Mouse (Mus musculus): ENCODE data around the gene Galnt17. TPM values are rescaled to one million over a fixed set of nuclear protein-coding genes. Genes with fewer than 3 reads are reported as not detected.

Galnt17 gene
- polyA plus RNA-seq, 1 experiment from 2014 or later, result 2.1 TPM

GRCm38 (mm10) chr5:131113850-131114470 lies 194.3 kb downstream of the Galnt17 start:
- no peaks in the 10 kb centered on the region for H3K27me3 ChIP-seq (ENCODE audit: insufficient read depth, low read length)
- no peak overlapping the region for H3K4me3 ChIP-seq (ENCODE audit: low read length)
- no peak overlapping the region for H3K4me2 ChIP-seq (replicated peaks; ENCODE audit: low read depth, low read length)
- H3K9me3 ChIP-seq (ENCODE audit: low read length), result peaks cover 17% of the 10 kb centered on the region; the same call in 1 of the 2 replicates
- H3K27ac ChIP-seq (ENCODE audit: low read length), result no peak overlapping the region
- 64% methylated on average over 5 of the region's 5 CpGs for WGBS
- H3K4me1 ChIP-seq (ENCODE audit: insufficient read depth, low read length), result no peaks in the 10 kb centered on the region
- no peak for ATAC-seq (ENCODE audit: low FRiP score, low TSS enrichment)
- H3K9ac ChIP-seq (replicated peaks; ENCODE audit: low read length), result no peak overlapping the region
- H3K36me3 ChIP-seq (ENCODE audit: insufficient read depth, low read length), result peaks cover 6% of the 10 kb centered on the region; the same call in 1 of the 2 replicates

GRCm38 (mm10) chr5:131107188-131107587 lies 201.1 kb downstream of the Galnt17 start:
- Histone ChIP-seq H3K4me2 (replicated peaks; ENCODE audit: low read depth, low read length) (no peak overlapping the region), H3K36me3 (ENCODE audit: insufficient read depth, low read length) (peaks cover 6% of the 10 kb centered on the region; the same call in 1 of the 2 replicates), H3K4me3 (ENCODE audit: low read length) (no peak overlapping the region), H3K9me3 (ENCODE audit: low read length) (peaks cover 12% of the 10 kb centered on the region; the same call in 1 of the 2 replicates), H3K4me1 (ENCODE audit: insufficient read depth, low read length) (no peaks in the 10 kb centered on the region), H3K27me3 (ENCODE audit: insufficient read depth, low read length) (no peaks in the 10 kb centered on the region), H3K9ac (replicated peaks; ENCODE audit: low read length) (no peak overlapping the region), H3K27ac (ENCODE audit: low read length) (no peak overlapping the region)
- no peak for ATAC-seq (ENCODE audit: low FRiP score, low TSS enrichment)
- WGBS, result 89% methylated on average over 1 of the region's 1 CpGs

GRCm38 (mm10) chr5:131096824-131097223 lies 211.5 kb downstream of the Galnt17 start:
- Histone ChIP-seq H3K9ac (replicated peaks; ENCODE audit: low read length) (no peak overlapping the region), H3K27ac (ENCODE audit: low read length) (no peak overlapping the region), H3K4me3 (ENCODE audit: low read length) (no peak overlapping the region), H3K27me3 (ENCODE audit: insufficient read depth, low read length) (no peaks in the 10 kb centered on the region), H3K9me3 (ENCODE audit: low read length) (peaks cover 12% of the 10 kb centered on the region; the same call in 1 of the 2 replicates), H3K4me1 (ENCODE audit: insufficient read depth, low read length) (no peaks in the 10 kb centered on the region), H3K4me2 (replicated peaks; ENCODE audit: low read depth, low read length) (no peak overlapping the region), H3K36me3 (ENCODE audit: insufficient read depth, low read length) (no peaks in the 10 kb centered on the region)
- no peak for ATAC-seq (ENCODE audit: low FRiP score, low TSS enrichment)
- WGBS, result 88% methylated on average over 4 of the region's 4 CpGs

GRCm38 (mm10) chr5:131095635-131096034 lies 212.7 kb downstream of the Galnt17 start:
- H3K27me3 ChIP-seq (ENCODE audit: insufficient read depth, low read length), result no peaks in the 10 kb centered on the region
- H3K36me3 ChIP-seq (ENCODE audit: insufficient read depth, low read length), result no peaks in the 10 kb centered on the region
- no peak overlapping the region for H3K9ac ChIP-seq (replicated peaks; ENCODE audit: low read length)
- no peaks in the 10 kb centered on the region for H3K4me1 ChIP-seq (ENCODE audit: insufficient read depth, low read length)
- no peak overlapping the region for H3K4me3 ChIP-seq (ENCODE audit: low read length)
- H3K9me3 ChIP-seq (ENCODE audit: low read length), result peaks cover 12% of the 10 kb centered on the region; the same call in 1 of the 2 replicates
- no peak overlapping the region for H3K27ac ChIP-seq (ENCODE audit: low read length)
- H3K4me2 ChIP-seq (replicated peaks; ENCODE audit: low read depth, low read length), result no peak overlapping the region
- WGBS, result 55% methylated on average over 1 of the region's 1 CpGs
- no peak for ATAC-seq (ENCODE audit: low FRiP score, low TSS enrichment)

- 25% methylated on average over 1 of the region's 1 CpGs for WGBS
- ATAC-seq (ENCODE audit: low FRiP score, low TSS enrichment), result 0 out of 2 replicates have a peak, but pooled peaks have one; percentile 12
- Histone ChIP-seq H3K4me3 (ENCODE audit: low read length) (no peak overlapping the region), H3K27me3 (ENCODE audit: insufficient read depth, low read length) (no peaks in the 10 kb centered on the region), H3K4me1 (ENCODE audit: insufficient read depth, low read length) (no peaks in the 10 kb centered on the region), H3K36me3 (ENCODE audit: insufficient read depth, low read length) (no peaks in the 10 kb centered on the region), H3K4me2 (replicated peaks; ENCODE audit: low read depth, low read length) (no peak overlapping the region), H3K9ac (replicated peaks; ENCODE audit: low read length) (no peak overlapping the region), H3K9me3 (ENCODE audit: low read length) (peaks cover 12% of the 10 kb centered on the region; the same call in 1 of the 2 replicates), H3K27ac (ENCODE audit: low read length) (no peak overlapping the region)
These were observed 213.5 kb downstream of the Galnt17 start for GRCm38 (mm10) chr5:131094771-131095170.

- WGBS, result 79% methylated on average over 6 of the region's 6 CpGs
- no peak overlapping the region for H3K27ac ChIP-seq (ENCODE audit: low read length)
- H3K4me2 ChIP-seq (replicated peaks; ENCODE audit: low read depth, low read length), result no peak overlapping the region
- H3K4me1 ChIP-seq (ENCODE audit: insufficient read depth, low read length), result peaks cover 2% of the 10 kb centered on the region; the same call in 1 of the 2 replicates
- H3K36me3 ChIP-seq (ENCODE audit: insufficient read depth, low read length), result no peaks in the 10 kb centered on the region
- H3K9me3 ChIP-seq (ENCODE audit: low read length), result peaks cover 12% of the 10 kb centered on the region; the same call in 1 of the 2 replicates
- no peaks in the 10 kb centered on the region for H3K27me3 ChIP-seq (ENCODE audit: insufficient read depth, low read length)
- no peak overlapping the region for H3K9ac ChIP-seq (replicated peaks; ENCODE audit: low read length)
- H3K4me3 ChIP-seq (ENCODE audit: low read length), result no peak overlapping the region
- ATAC-seq (ENCODE audit: low FRiP score, low TSS enrichment), result no peak
These were observed 214.2 kb downstream of the Galnt17 start for GRCm38 (mm10) chr5:131094138-131094537.

- Histone ChIP-seq H3K4me3 (ENCODE audit: low read length) (no peak overlapping the region), H3K4me2 (replicated peaks; ENCODE audit: low read depth, low read length) (no peak overlapping the region), H3K4me1 (ENCODE audit: insufficient read depth, low read length) (peaks cover 6% of the 10 kb centered on the region; the same call in 1 of the 2 replicates), H3K36me3 (ENCODE audit: insufficient read depth, low read length) (no peaks in the 10 kb centered on the region), H3K9ac (replicated peaks; ENCODE audit: low read length) (no peak overlapping the region), H3K27ac (ENCODE audit: low read length) (no peak overlapping the region), H3K27me3 (ENCODE audit: insufficient read depth, low read length) (no peaks in the 10 kb centered on the region), H3K9me3 (ENCODE audit: low read length) (no peaks in the 10 kb centered on the region)
- WGBS, result 45% methylated on average over 8 of the region's 8 CpGs
- ATAC-seq (ENCODE audit: low FRiP score, low TSS enrichment), result peak; percentile 35; the same call in 1 of the 2 replicates
These were observed 218.4 kb downstream of the Galnt17 start for GRCm38 (mm10) chr5:131089876-131090275.

GRCm38 (mm10) chr5:131088866-131089265 lies 219.4 kb downstream of the Galnt17 start:
- peak overlapping the region; percentile 11; the same call in 1 of the 2 replicates for H3K27ac ChIP-seq (ENCODE audit: low read length)
- WGBS, result 22% methylated on average over 11 of the region's 11 CpGs
- H3K9me3 ChIP-seq (ENCODE audit: low read length), result no peaks in the 10 kb centered on the region
- no peak overlapping the region for H3K9ac ChIP-seq (replicated peaks; ENCODE audit: low read length)
- H3K4me3 ChIP-seq (ENCODE audit: low read length), result no peak overlapping the region
- no peaks in the 10 kb centered on the region for H3K27me3 ChIP-seq (ENCODE audit: insufficient read depth, low read length)
- peak; percentile 66; the same call in 1 of the 2 replicates for ATAC-seq (ENCODE audit: low FRiP score, low TSS enrichment)
- peaks cover 6% of the 10 kb centered on the region; the same call in 1 of the 2 replicates for H3K4me1 ChIP-seq (ENCODE audit: insufficient read depth, low read length)
- no peaks in the 10 kb centered on the region for H3K36me3 ChIP-seq (ENCODE audit: insufficient read depth, low read length)
- peak overlapping the region; percentile 18; the same call in 1 of the 2 replicates for H3K4me2 ChIP-seq (replicated peaks; ENCODE audit: low read depth, low read length)

GRCm38 (mm10) chr5:131083072-131083657 lies 225.1 kb downstream of the Galnt17 start:
- ATAC-seq (ENCODE audit: low FRiP score, low TSS enrichment), result peak; percentile 69; the same call in 1 of the 2 replicates
- Histone ChIP-seq H3K9ac (replicated peaks; ENCODE audit: low read length) (no peak overlapping the region), H3K4me3 (ENCODE audit: low read length) (no peak overlapping the region), H3K9me3 (ENCODE audit: low read length) (no peaks in the 10 kb centered on the region), H3K36me3 (ENCODE audit: insufficient read depth, low read length) (no peaks in the 10 kb centered on the region), H3K27ac (ENCODE audit: low read length) (no peak overlapping the region), H3K4me1 (ENCODE audit: insufficient read depth, low read length) (peaks cover 4% of the 10 kb centered on the region; the same call in 1 of the 2 replicates), H3K4me2 (replicated peaks; ENCODE audit: low read depth, low read length) (peak overlapping the region; percentile 7), H3K27me3 (ENCODE audit: insufficient read depth, low read length) (no peaks in the 10 kb centered on the region)
- WGBS, result 21% methylated on average over 14 of the region's 14 CpGs

- ATAC-seq (ENCODE audit: low FRiP score, low TSS enrichment), result no peak
- H3K36me3 ChIP-seq (ENCODE audit: insufficient read depth, low read length), result no peaks in the 10 kb centered on the region
- no peak overlapping the region for H3K4me3 ChIP-seq (ENCODE audit: low read length)
- H3K4me1 ChIP-seq (ENCODE audit: insufficient read depth, low read length), result no peaks in the 10 kb centered on the region
- H3K4me2 ChIP-seq (replicated peaks; ENCODE audit: low read depth, low read length), result no peak overlapping the region
- peaks cover 4% of the 10 kb centered on the region; the same call in 1 of the 2 replicates for H3K9me3 ChIP-seq (ENCODE audit: low read length)
- no peaks in the 10 kb centered on the region for H3K27me3 ChIP-seq (ENCODE audit: insufficient read depth, low read length)
- no peak overlapping the region for H3K9ac ChIP-seq (replicated peaks; ENCODE audit: low read length)
- WGBS, result 33% methylated on average over 1 of the region's 1 CpGs
- no peak overlapping the region for H3K27ac ChIP-seq (ENCODE audit: low read length)
These were observed 230.6 kb downstream of the Galnt17 start for GRCm38 (mm10) chr5:131077682-131078081.

Data from kidney, embryonic 16.5 days (tissue).